27 mouse cellular contexts compared by ENCODE assay signal in the genomic region with DNA sequence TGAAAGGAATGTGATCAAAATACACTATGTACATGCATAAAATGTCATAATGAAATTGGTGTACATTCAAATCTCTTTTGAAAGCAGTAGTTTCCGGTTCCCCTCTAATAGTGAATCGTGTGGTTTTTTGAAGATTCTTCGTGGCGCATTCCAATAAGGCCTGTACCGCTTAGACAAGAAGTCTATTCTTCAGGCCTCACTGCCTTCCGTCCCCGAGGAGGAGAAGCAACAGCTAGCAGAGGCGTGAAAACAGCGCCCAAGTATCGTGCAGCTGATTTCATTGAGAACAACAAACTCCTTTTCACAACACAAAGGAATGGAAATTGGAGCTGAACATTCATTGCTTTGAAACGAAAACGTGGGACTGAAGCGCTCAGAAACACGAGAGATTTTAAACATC. TPM values are rescaled to one million over a fixed set of nuclear protein-coding genes. Genes with fewer than 3 reads are reported as not detected.
A peak's percentile ranks its signal among the peaks of the same experiment; 100 is the strongest.
DNase-seq lines count a peak whose midpoint lies in the region; ATAC-seq lines count a peak whose summit lies in the region.
"Had no signal": no experiment of that assay in that cellular context is flagged by ENCODE, and none has a peak within 500 bp of the region (broad histone marks: within the 10 kb centered on the region; RNA-seq: fewer than 3 reads in every experiment).

No protein-coding gene starts in this region.

- peak; percentile 61 for DNase-seq in heart, adult 11 months
- DNase-seq in heart, adult 8-10 months (ENCODE audit: low spot score) = no peak
- peak; percentile 62 for DNase-seq in midbrain, embryonic 11.5 days (ENCODE audit: low spot score, missing footprints)
- peak; percentile 29 for DNase-seq in brain, adult 2 months (ENCODE audit: low read depth, low spot score)
- DNase-seq: adrenal gland, postnatal 10 days; B cell, adult 2 months; cerebellum, adult 11-12 months; cerebellum, adult 9-11 months; embryo, embryonic 11 days; gastrocnemius, postnatal 10 days; heart, postnatal 36 days; kidney, adult 9 months; kidney, postnatal 10 days; lung, embryonic 14.5 days; lung, postnatal 14 days; right cerebral cortex, postnatal 14 days; thymus, postnatal 4 days had no signal

- no peak overlapping the region for H3K4me3 ChIP-seq in midbrain, embryonic 11.5 days (ENCODE audit: low read depth, low read length)
- no peak overlapping the region for H3K4me3 ChIP-seq in midbrain, embryonic 13.5 days (replicated peaks)
- H3K4me3 ChIP-seq in midbrain, embryonic 16.5 days (ENCODE audit: low read depth, low read length) = no peak overlapping the region
- H3K4me3 ChIP-seq: embryonic facial prominence, embryonic 12.5 days; liver, embryonic 15.5 days; midbrain, embryonic 12.5 days; myocyte; neural tube, embryonic 12.5 days had no signal

- no peak for ATAC-seq in midbrain, embryonic 11.5 days (ENCODE audit: low FRiP score)
- ATAC-seq in midbrain, embryonic 13.5 days = no peak
- ATAC-seq in midbrain, embryonic 16.5 days = no peak
- ATAC-seq in megakaryocyte-erythroid progenitor cell, adult 5-6 weeks (replicated peaks; ENCODE audit: low FRiP score, low TSS enrichment, poor library complexity, severe bottlenecking) = no peak
- ATAC-seq: intestine, postnatal 0 days had no signal

- no peaks in the 10 kb centered on the region for H3K4me1 ChIP-seq in midbrain, embryonic 11.5 days (ENCODE audit: control insufficient read depth, insufficient read depth, low read length)
- H3K4me1 ChIP-seq in midbrain, embryonic 13.5 days (replicated peaks) = 0 out of 2 replicates have a peak, but pooled peaks cover 6% of the 10 kb centered on the region
- no peaks in the 10 kb centered on the region for H3K4me1 ChIP-seq in midbrain, embryonic 16.5 days (ENCODE audit: control insufficient read depth, insufficient read depth, low read length)
- H3K4me1 ChIP-seq: embryonic facial prominence, embryonic 12.5 days; liver, embryonic 15.5 days; midbrain, embryonic 12.5 days; neural tube, embryonic 12.5 days had no signal

- no peak overlapping the region for H3K4me2 ChIP-seq in midbrain, embryonic 11.5 days
- no peak overlapping the region for H3K4me2 ChIP-seq in midbrain, embryonic 13.5 days (replicated peaks)
- H3K4me2 ChIP-seq in midbrain, embryonic 16.5 days (ENCODE audit: low read length) = no peak overlapping the region
- H3K4me2 ChIP-seq: embryonic facial prominence, embryonic 12.5 days; heart, embryonic 11.5 days; liver, embryonic 15.5 days; lung, embryonic 14.5 days; midbrain, embryonic 12.5 days; neural tube, embryonic 12.5 days had no signal

- H3K9me3 ChIP-seq in midbrain, embryonic 11.5 days (ENCODE audit: control insufficient read depth, low read length) = no peaks in the 10 kb centered on the region
- no peaks in the 10 kb centered on the region for H3K9me3 ChIP-seq in midbrain, embryonic 13.5 days
- H3K9me3 ChIP-seq in midbrain, embryonic 16.5 days (replicated peaks; ENCODE audit: control insufficient read depth, low read length, poor library complexity, severe bottlenecking) = no peaks in the 10 kb centered on the region
- H3K9me3 ChIP-seq: embryonic facial prominence, embryonic 12.5 days; liver, embryonic 15.5 days; midbrain, embryonic 12.5 days; neural tube, embryonic 12.5 days had no signal

- H3K36me3 ChIP-seq in midbrain, embryonic 11.5 days (ENCODE audit: control insufficient read depth, insufficient read depth, low read length) = no peaks in the 10 kb centered on the region
- no peaks in the 10 kb centered on the region for H3K36me3 ChIP-seq in midbrain, embryonic 13.5 days
- H3K36me3 ChIP-seq in midbrain, embryonic 16.5 days (ENCODE audit: control insufficient read depth, insufficient read depth, low read length) = no peaks in the 10 kb centered on the region
- H3K36me3 ChIP-seq: embryonic facial prominence, embryonic 12.5 days; liver, embryonic 15.5 days; midbrain, embryonic 12.5 days; neural tube, embryonic 12.5 days had no signal

- no peak overlapping the region for H3K27ac ChIP-seq in midbrain, embryonic 11.5 days (ENCODE audit: low read depth, low read length)
- no peak overlapping the region for H3K27ac ChIP-seq in midbrain, embryonic 13.5 days
- peak overlapping the region; percentile 52 for H3K27ac ChIP-seq in midbrain, embryonic 16.5 days (ENCODE audit: low read length)
- H3K27ac ChIP-seq: embryonic facial prominence, embryonic 12.5 days; liver, embryonic 15.5 days; midbrain, embryonic 12.5 days; neural tube, embryonic 12.5 days had no signal

- WGBS in midbrain, embryonic 11.5 days = 76% methylated on average over 14 of the region's 14 CpGs
- WGBS in midbrain, embryonic 13.5 days = 55% methylated on average over 14 of the region's 14 CpGs
- WGBS in midbrain, embryonic 16.5 days = 51% methylated on average over 14 of the region's 14 CpGs

- H3K27me3 ChIP-seq in midbrain, embryonic 11.5 days (ENCODE audit: control insufficient read depth, insufficient read depth, low read length) = no peaks in the 10 kb centered on the region
- H3K27me3 ChIP-seq in midbrain, embryonic 13.5 days = no peaks in the 10 kb centered on the region
- no peaks in the 10 kb centered on the region for H3K27me3 ChIP-seq in midbrain, embryonic 16.5 days (ENCODE audit: control insufficient read depth, insufficient read depth, low read depth, low read length)
- H3K27me3 ChIP-seq: embryonic facial prominence, embryonic 12.5 days; liver, embryonic 15.5 days; midbrain, embryonic 12.5 days; neural tube, embryonic 12.5 days had no signal

- no peak overlapping the region for H3K9ac ChIP-seq in midbrain, embryonic 11.5 days (ENCODE audit: low read length)
- no peak overlapping the region for H3K9ac ChIP-seq in midbrain, embryonic 13.5 days (replicated peaks)
- no peak overlapping the region for H3K9ac ChIP-seq in midbrain, embryonic 16.5 days (ENCODE audit: low read depth, low read length)
- H3K9ac ChIP-seq: embryonic facial prominence, embryonic 12.5 days; liver, embryonic 15.5 days; lung, embryonic 14.5 days; midbrain, embryonic 12.5 days; neural tube, embryonic 12.5 days had no signal

RNA-seq across cellular contexts. Expression of a gene that starts 20.5 kb away (rescaled TPM):
- total RNA-seq in heart, adult 8-10 months (2022) = 100 to 1,000 TPM; 150 to 183 (median 162) TPM
- polyA plus RNA-seq in midbrain, embryonic 11.5 days (2014; fragmentation: Nextera tagmentation; extraction: Ambion mirVana) = 300 and 312 TPM in 2 replicates
- polyA plus RNA-seq in midbrain, embryonic 13.5 days (2015; fragmentation: Nextera tagmentation; extraction: Ambion mirVana) = 378 and 397 TPM in 2 replicates
- polyA plus RNA-seq in midbrain, embryonic 16.5 days (2015; fragmentation: Nextera tagmentation; extraction: Ambion mirVana) = 439 and 482 TPM in 2 replicates
- total RNA-seq in megakaryocyte-erythroid progenitor cell, adult 5-6 weeks (2014; fragmentation: Nextera tagmentation) = 64.7 and 115 TPM in 2 replicates
- 82.7 and 113 TPM in 2 replicates for total RNA-seq in megakaryocyte-erythroid progenitor cell, adult 5-6 weeks (2017)

RNA-seq across cellular contexts. Expression of a gene that starts 53.1 kb away (rescaled TPM):
- 1 to 10 TPM; 5.7 to 8.5 (median 6.3) TPM for total RNA-seq in heart, adult 8-10 months (2022)
- polyA plus RNA-seq in midbrain, embryonic 11.5 days (2014; fragmentation: Nextera tagmentation; extraction: Ambion mirVana) = 8.4 and 8.9 TPM in 2 replicates
- polyA plus RNA-seq in midbrain, embryonic 13.5 days (2015; fragmentation: Nextera tagmentation; extraction: Ambion mirVana) = 9.7 and 10.4 TPM in 2 replicates
- polyA plus RNA-seq in midbrain, embryonic 16.5 days (2015; fragmentation: Nextera tagmentation; extraction: Ambion mirVana) = 9.6 and 10.2 TPM in 2 replicates
- total RNA-seq in megakaryocyte-erythroid progenitor cell, adult 5-6 weeks (2014; fragmentation: Nextera tagmentation) = 56.7 and 85.2 TPM in 2 replicates
- total RNA-seq in megakaryocyte-erythroid progenitor cell, adult 5-6 weeks (2017) = 46.2 and 50.6 TPM in 2 replicates
